Mouse (Mus musculus) heart, adult 2 months (tissue): ENCODE measurements around the gene Mars2.

Source experiments
- CTCF ChIP-seq: fragments of 200-600 bp; IDR thresholded peaks from 2 replicates; pipeline ENCODE4 v1.8.1; 2022; ENCODE audit warnings: antibody characterized with exemption, mild to moderate bottlenecking, moderate library complexity
- EP300 ChIP-seq: fragments of 200-500 bp; IDR thresholded peaks from 2 replicates; pipeline ENCODE4 v1.6.1; 2011; ENCODE audit warnings: low read depth, low read length, control low read depth; ENCODE audit not compliant: insufficient read depth

DNA sequence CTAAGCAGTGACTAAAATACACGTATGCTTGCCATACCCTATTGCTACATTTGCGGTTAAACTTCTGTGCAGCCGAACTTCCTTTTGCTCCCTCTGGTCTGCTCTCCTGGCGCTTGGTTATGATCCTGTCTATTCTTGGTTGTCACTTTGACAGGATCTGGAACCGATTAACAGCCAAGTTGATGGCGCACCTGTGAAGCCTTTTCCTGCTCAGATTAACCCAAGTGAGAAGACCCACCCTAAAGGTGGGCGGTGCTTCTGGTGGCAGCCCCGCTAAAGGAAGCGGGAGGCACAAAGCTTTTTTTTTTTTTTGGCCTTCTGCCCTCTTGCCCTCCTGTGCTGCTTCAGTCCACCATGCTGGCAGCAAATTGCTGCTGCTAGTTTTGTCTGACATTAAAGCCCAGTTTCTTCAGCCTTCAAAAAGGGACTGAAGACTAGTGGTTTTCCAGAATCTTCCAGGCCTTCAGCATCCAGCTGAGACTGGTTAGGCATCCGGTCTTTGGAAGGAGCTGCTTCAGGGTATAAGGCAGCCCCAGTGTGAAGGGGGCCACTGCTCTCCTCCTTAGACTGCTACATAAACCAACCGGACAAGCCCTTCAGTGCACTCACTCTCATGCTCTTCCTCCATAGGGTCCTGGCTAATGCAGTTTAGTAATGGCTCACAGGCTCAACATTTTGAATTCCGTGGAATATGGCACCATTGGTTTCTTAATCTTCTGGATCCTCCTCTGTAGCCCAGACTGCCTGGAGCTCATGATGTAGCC, 26.6 kb upstream of the Mars2 start:
- TF ChIP-seq CTCF = no peak
- TF ChIP-seq EP300 = no peak
